Mouse (Mus musculus) erythroid progenitor cell, adult 5-6 weeks (primary cell): ENCODE results near the gene B3gnt7. TPM values are rescaled to one million over a fixed set of nuclear protein-coding genes. Genes with fewer than 3 reads are reported as not detected.

ENCODE experiments used
- ATAC-seq: replicated peaks from 2 replicates; pipeline ENCODE4 v1.8.0; 2016; ENCODE audit warnings: moderate number of reproducible peaks, mild to moderate bottlenecking, moderate TSS enrichment, inconsistent platforms; ENCODE audit not compliant: poor library complexity, low FRiP score, severe bottlenecking
- total RNA-seq, 2 experiments: library from RNA; stranded (forward) in 1 of 2; stranded (reverse) in 1 of 2; fragments of 150-400 nt in 1 of 2; fragments of 186-747, 209-891 nt in 1 of 2; gene quantifications; 2 replicates each; pipeline versions ENCODE4 v1.2.3 to v1.2.4; 2015 to 2017; ENCODE audit warnings: low replicate concordance in 2 of 2

B3gnt7 gene
- total RNA-seq, 2 experiments from 2014 or later, result not detected

GRCm38 (mm10) chr1:86342371-86342770, 39.7 kb downstream of the B3gnt7 start:
- no peak for ATAC-seq

DNA sequence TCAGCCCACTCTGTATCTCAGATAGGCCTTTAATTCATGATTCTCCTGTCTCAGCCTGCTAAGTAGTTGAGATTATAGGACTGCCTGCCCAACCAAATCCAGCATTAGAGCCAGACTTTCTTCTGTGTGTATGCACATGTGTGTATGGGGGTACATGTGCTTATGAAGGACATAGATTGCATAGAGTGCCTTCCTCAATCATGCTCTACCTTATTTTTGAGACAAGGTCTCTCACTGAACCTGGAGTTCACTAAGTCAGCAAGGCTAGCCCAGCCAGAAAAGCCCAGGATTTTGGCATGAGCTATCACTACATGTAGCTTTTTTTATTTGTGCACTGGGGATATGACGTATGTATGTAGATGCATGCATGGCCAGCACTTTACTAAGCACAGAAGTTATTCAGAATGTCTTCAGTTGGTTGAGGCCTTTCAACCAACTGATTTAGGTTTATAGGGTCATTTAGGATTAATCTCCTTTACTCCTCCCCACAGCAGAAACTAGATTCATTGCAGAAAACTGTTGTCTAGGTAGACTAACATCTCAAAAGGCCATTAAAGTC, 40.5 kb downstream of the B3gnt7 start:
- no peak for ATAC-seq

DNA sequence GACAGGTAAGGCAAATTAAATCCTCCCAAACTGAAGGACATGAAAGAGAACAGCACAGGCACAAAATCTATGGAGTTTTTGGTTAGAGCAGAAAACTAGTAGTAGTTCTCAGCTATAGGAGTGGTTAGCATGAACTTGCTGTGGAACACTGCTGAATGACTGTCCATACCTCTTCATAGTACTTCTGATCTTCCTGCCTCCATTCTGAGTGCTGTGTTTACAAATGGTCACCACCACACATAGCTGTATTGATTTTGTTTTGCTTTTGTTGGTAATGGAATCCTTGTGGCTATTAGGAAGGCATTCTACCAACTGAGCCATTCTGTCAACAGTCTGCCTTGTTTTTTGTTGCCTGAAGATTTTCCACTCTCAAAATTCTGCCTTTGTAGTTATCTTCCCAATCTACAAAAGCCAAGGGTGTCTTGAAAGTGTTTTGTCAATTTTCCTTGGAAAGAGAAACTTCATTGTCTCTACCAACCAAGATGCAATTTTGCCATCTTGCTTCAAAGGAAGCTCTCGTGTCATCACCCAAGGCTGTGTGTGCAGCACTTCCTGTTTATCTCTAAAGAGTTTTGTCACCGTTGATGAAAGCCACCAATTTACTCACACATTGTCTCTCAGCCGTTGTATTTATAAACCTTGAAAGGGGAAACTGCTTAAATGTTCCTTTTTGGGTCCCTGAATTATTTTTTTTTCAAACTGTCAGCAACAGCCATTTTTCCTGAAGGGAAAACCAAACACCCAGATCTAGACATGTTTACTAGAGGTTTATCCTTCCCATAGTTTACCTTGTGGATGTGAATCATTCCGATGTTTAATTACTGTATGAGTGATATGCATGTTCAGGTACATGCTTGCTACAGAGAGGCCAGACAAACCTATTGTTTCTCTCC, 41.6 kb downstream of the B3gnt7 start:
- ATAC-seq, result no peak

GRCm38 (mm10) chr1:86345069-86345468, 42.4 kb downstream of the B3gnt7 start:
- no peak for ATAC-seq

DNA sequence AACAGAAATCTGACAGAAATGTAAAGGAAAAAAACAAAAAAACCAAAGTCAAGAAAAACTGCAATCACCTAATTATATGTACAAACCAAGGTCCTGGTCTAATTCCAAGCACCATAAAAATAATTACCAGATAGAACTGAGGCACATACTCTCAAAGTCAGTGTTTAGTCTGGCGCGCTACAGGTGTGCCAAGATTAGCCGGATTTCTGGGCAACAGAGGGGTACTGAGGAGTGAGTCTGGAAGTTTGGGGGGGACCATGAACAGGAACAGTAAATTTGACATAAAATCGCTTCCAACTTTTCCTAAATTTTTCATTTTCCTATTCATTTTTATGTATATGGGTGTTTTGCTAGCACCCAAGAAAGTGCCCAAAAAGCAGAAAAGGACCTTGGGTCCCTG, 43.3 kb downstream of the B3gnt7 start:
- ATAC-seq, result no peak

DNA sequence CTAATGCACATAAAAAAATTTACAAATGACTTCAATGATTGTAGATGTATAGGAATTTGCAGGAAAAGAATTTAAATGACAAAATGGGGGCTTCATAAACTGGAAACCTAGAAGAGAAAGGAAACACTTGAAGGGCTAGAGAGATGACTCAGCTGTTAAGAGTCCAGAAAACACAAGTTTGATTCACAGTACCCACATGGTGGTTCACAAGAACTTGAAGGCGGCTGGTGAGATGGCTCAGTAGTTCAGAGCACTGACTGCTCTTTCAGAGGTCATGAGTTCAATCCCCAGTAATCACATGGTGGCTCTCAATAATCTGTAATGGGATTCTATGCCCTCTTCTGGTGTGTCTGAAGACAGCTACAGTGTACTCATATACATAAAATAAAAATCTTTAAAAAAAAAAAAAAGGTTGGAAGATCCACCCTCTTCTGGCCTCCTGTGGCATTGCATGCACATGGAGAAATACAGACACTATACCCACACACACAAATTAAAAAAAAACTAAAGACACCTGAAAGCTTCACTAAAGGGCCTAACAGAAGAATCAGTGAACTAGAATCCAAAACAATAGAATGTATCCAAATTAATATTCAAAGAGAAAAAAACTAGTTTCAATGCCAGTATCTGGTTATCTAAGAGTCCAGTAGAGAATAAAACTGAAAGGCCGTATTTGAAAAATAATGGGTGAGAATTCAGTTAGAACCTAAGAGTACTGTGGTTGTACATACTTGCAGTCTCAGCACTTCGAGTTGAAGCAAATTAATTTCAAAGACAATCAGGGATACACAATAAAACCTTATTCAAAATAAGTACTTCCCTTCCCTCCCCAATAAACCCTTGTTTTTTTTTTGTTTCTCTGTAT, 44.5 kb downstream of the B3gnt7 start:
- no peak for ATAC-seq

DNA sequence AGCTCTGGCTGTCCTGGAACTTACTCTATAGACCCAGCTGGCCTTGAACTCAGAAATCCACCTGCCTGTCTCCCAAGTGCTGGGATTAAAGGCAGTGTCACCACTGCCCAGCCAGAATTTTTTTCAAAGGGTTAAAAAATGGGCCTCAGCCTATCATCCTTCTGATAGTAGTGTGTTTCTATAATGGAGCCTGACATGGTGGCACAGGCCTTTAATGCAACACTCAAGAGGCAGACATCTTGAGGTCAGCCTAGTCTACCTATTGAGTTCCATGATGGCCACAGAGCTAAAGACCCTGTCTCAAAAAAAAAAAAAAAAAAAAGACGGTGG, 45.0 kb downstream of the B3gnt7 start:
- ATAC-seq, result no peak

DNA sequence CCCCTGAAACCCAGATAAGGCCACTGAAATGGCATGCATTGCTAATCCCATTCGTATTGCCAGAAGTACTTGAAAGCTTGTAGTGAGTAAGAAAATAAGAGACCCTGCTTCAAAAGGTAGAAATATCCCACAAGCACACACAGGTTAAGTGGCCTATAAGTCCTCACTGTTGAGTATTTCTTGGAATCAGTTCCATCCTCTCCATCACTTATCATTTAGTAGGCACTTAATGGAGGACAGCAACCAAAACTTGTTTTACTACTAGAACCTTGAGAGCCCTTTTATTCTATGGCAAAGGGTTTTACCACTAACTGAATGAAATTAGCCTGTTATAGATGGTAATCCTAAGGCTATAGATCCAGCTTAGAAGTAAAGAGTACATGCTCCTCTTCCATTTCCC, 45.5 kb downstream of the B3gnt7 start:
- ATAC-seq, result no peak

DNA sequence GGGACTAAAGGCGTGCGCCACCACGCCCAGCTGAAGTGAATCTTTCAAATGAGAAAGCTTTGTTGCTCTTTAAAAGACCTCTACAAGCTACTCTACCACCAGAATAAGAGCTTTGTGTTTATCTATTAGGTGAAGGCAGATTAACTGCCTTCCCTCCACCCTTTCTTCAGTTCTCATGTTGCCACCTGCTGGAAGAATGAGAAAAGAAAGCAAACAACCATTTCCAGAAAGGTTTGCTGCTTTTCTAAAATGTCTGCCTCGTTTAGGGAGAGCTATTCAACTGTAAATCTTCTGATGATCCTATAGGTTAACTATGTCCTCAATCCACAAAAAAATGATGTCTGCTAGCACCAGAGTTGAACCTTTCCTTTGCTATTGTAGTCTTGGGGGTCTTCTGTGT, 46.2 kb downstream of the B3gnt7 start:
- no peak for ATAC-seq

DNA sequence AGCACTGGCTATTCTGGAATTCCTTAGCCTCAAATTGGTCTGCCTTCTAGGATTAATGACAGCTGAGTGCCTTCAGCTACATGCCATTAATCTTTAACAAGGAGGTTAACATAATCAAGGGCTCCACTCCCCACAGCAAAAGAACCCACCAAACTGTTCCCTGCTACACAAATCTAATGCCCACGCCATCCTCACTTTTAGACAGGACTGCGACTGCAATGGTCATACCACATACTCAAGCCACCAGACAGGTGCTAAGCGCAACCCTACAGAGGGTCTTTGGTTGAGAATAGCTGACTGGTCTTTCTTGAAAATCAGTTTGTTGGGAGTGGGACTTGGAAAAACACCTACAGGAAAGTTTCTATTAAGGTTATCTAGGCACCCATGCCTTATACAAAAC, 46.6 kb downstream of the B3gnt7 start:
- no peak for ATAC-seq

DNA sequence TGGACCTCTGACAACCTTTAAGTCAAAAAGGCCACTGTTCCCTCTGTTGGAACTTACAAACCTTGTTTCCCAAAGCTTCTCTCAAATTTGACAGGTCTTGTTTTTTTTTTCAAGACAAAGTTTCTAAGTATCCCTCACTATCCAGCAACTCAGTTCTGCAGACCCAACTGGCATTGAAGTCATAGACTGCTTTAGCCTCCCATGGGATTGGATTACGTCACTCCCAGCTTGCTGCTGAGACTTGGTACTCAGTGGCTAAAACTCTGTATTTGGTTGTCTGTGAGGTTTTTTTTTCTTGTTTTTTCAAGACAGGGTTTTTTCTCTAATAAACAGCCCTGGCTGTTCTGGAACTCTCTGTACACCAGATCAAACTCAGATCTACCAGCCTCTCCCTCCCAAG, 47.1 kb downstream of the B3gnt7 start:
- ATAC-seq, result no peak

- ATAC-seq, result no peak
These were observed 47.9 kb downstream of the B3gnt7 start for GRCm38 (mm10) chr1:86350576-86350975.

DNA sequence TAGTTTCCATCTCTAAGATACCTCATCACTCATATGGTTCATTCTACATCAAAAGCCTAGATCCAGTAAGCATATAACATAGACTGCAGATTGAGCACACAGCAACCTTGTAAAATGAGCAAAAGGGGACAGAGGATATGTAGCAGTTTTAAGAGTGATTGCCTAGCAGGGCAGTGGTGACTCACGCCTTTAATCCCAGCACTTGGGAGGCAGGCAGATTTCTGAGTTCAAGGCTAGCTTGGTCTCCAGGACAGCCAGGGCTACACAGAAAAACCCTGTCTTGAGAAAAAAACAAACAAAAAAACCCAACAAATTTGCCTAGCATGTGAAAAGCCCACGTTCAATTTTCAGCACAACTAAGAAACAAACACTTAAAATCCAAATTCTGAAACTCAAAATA, 51.6 kb downstream of the B3gnt7 start:
- ATAC-seq, result no peak

Other genes starting within 250 kb of the B3gnt7 start
- gene Psmd1, start 238.4 kb upstream of the B3gnt7 start, total RNA-seq (2015; ENCODE audit: low replicate concordance), result 54.8 and 84.7 TPM in 2 replicates
- 83.6 and 94.6 TPM in 2 replicates for gene Psmd1, start 238.4 kb upstream of the B3gnt7 start, total RNA-seq (2017; ENCODE audit: low replicate concordance)
- gene Htr2b, start 190.9 kb upstream of the B3gnt7 start, total RNA-seq (2015; ENCODE audit: low replicate concordance), result not detected in 2 replicates
- gene Htr2b, start 190.9 kb upstream of the B3gnt7 start, total RNA-seq (2017; ENCODE audit: low replicate concordance), result 0.51 TPM in 1 of 2 replicates, not detected in the other
- gene Gm21972, start 169.2 kb upstream of the B3gnt7 start, total RNA-seq (2015; ENCODE audit: low replicate concordance), result 17.7 and 34.8 TPM in 2 replicates
- 9.0 TPM in 1 of 2 replicates, not detected in the other for gene Gm21972, start 169.2 kb upstream of the B3gnt7 start, total RNA-seq (2017; ENCODE audit: low replicate concordance)
- gene Armc9, start 148.1 kb upstream of the B3gnt7 start, total RNA-seq (2015; ENCODE audit: low replicate concordance), result 13.7 and 24.3 TPM in 2 replicates
- gene Armc9, start 148.1 kb upstream of the B3gnt7 start, total RNA-seq (2017; ENCODE audit: low replicate concordance), result 7.5 and 24.4 TPM in 2 replicates
- gene Ncl, start 56.6 kb downstream of the B3gnt7 start, total RNA-seq (2015; ENCODE audit: low replicate concordance), result 148 and 176 TPM in 2 replicates
- 169 and 177 TPM in 2 replicates for gene Ncl, start 56.6 kb downstream of the B3gnt7 start, total RNA-seq (2017; ENCODE audit: low replicate concordance)
- 1.1 TPM in 1 of 2 replicates, not detected in the other for gene Nmur1, start 123.4 kb downstream of the B3gnt7 start, total RNA-seq (2015; ENCODE audit: low replicate concordance)
- not detected in 2 replicates for gene Nmur1, start 123.4 kb downstream of the B3gnt7 start, total RNA-seq (2017; ENCODE audit: low replicate concordance)
- gene Tex44, start 123.5 kb downstream of the B3gnt7 start, total RNA-seq (2015; ENCODE audit: low replicate concordance), result not detected in 2 replicates
- gene Tex44, start 123.5 kb downstream of the B3gnt7 start, total RNA-seq (2017; ENCODE audit: low replicate concordance), result not detected in 2 replicates
- 1,278 and 1,332 TPM in 2 replicates for gene Ptma, start 223.9 kb downstream of the B3gnt7 start, total RNA-seq (2015; ENCODE audit: low replicate concordance)
- 1,012 and 1,167 TPM in 2 replicates for gene Ptma, start 223.9 kb downstream of the B3gnt7 start, total RNA-seq (2017; ENCODE audit: low replicate concordance)